Mouse (Mus musculus): ENCODE results near the gene Gm13288. TPM values are rescaled to one million over a fixed set of nuclear protein-coding genes. Genes with fewer than 3 reads are reported as not detected.
"Not testable (repeated sequence)": the region's sequence is repeated elsewhere in the genome, so short reads cannot be mapped to it uniquely, and the experiment has no call there.

Gm13288 gene
- polyA plus RNA-seq, 1 experiment from 2014 or later = 0.05 TPM

DNA sequence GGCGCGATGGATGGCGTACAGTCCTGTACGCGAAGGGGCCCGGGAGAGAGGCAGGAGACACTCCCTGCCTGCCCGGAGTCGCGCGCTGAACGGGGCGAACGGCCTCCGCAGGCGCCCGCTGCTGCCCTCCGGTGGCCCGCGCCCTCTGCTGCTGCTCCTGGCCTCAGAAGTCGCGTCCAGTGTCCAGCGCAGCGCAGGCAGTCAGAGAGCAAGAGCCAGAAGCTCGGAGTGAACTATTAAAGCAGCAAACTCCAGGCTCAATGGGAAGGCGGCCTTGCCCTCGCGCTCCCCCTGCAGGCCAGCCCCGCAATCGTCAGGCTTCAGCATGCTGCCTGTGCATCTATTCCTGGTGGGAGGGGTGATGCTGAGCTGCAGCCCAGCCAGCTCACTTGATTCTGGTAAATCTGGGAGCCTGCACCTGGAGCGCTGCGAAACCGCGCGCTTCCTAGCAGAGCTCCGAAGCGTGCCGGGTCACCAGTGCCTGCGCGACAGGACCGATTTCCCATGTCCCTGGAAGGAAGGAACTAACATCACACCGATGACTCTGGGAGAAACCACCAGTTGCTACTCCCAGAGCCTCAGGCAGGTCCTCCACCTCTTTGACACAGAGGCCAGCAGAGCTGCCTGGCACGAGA is 41.8 kb upstream of the Gm13288 start:
- TF ChIP-seq CTCF (IDR thresholded peaks at IDR 0.05) = peak; percentile 70
- H3K27ac ChIP-seq (ENCODE audit: low read length); H3K27me3 ChIP-seq (replicated peaks; ENCODE audit: insufficient read depth, low read length); H3K9me3 ChIP-seq (ENCODE audit: low read length); H3K4me1 ChIP-seq (ENCODE audit: insufficient read depth, low read depth, low read length); H3K36me3 ChIP-seq (ENCODE audit: insufficient read depth, low read length); H3K9ac ChIP-seq (replicated peaks; ENCODE audit: low read depth): not testable (repeated sequence)
- DNase-seq (ENCODE audit: low spot score) (peak; percentile 92), ATAC-seq (peak; percentile 47; the same call in 1 of the 2 replicates)
- WGBS = 5% methylated on average over 21 of the region's 42 CpGs
- H3K4me2 ChIP-seq (replicated peaks; ENCODE audit: low read depth, low read length) = 0 out of 2 replicates have a peak overlapping the region, but pooled peaks have one; percentile 17
- H3K4me3 ChIP-seq (ENCODE audit: low read depth, low read length) = peak overlapping the region; percentile 8; the same call in 1 of the 2 replicates

DNA sequence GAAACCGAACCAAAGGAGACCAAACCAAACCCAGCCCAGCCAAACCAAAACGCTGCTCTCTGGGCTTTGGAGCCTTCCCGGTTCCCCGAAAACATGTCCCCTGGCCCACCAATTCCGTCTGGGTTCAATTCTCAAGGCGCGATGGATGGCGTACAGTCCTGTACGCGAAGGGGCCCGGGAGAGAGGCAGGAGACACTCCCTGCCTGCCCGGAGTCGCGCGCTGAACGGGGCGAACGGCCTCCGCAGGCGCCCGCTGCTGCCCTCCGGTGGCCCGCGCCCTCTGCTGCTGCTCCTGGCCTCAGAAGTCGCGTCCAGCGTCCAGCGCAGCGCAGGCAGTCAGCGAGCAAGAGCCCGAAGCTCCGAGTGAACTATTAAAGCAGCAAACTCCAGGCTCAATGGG is 31.8 kb upstream of the Gm13288 start, which contains the start of gene Gm13290:
Gm13290 (plus strand) TSS at position 301 of the 400 bp plus-strand sequence.
- not testable (repeated sequence) for ATAC-seq; H3K9me3 ChIP-seq (ENCODE audit: low read length); H3K9ac ChIP-seq (replicated peaks; ENCODE audit: low read depth); H3K4me2 ChIP-seq (replicated peaks; ENCODE audit: low read depth, low read length); H3K4me1 ChIP-seq (ENCODE audit: insufficient read depth, low read depth, low read length); H3K4me3 ChIP-seq (ENCODE audit: low read depth, low read length); DNase-seq (ENCODE audit: low spot score); H3K36me3 ChIP-seq (ENCODE audit: insufficient read depth, low read length); H3K27ac ChIP-seq (ENCODE audit: low read length); H3K27me3 ChIP-seq (replicated peaks; ENCODE audit: insufficient read depth, low read length)
- no CpG with 5 or more reads among the region's 32 CpGs for WGBS

DNA sequence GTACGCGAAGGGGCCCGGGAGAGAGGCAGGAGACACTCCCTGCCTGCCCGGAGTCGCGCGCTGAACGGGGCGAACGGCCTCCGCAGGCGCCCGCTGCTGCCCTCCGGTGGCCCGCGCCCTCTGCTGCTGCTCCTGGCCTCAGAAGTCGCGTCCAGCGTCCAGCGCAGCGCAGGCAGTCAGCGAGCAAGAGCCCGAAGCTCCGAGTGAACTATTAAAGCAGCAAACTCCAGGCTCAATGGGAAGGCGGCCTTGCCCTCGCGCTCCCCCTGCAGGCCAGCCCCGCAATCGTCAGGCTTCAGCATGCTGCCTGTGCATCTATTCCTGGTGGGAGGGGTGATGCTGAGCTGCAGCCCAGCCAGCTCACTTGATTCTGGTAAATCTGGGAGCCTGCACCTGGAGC is 28.7 kb upstream of the Gm13288 start, which contains the start of gene Gm13289:
Gm13289 (plus strand) TSS at position 301 of the 400 bp plus-strand sequence.
- H3K9me3 ChIP-seq (ENCODE audit: low read length); H3K27me3 ChIP-seq (replicated peaks; ENCODE audit: insufficient read depth, low read length); H3K4me2 ChIP-seq (replicated peaks; ENCODE audit: low read depth, low read length); ATAC-seq; H3K36me3 ChIP-seq (ENCODE audit: insufficient read depth, low read length); H3K4me3 ChIP-seq (ENCODE audit: low read depth, low read length); H3K4me1 ChIP-seq (ENCODE audit: insufficient read depth, low read depth, low read length); H3K27ac ChIP-seq (ENCODE audit: low read length); DNase-seq (ENCODE audit: low spot score); H3K9ac ChIP-seq (replicated peaks; ENCODE audit: low read depth): not testable (repeated sequence)
- WGBS = no CpG with 5 or more reads among the region's 29 CpGs

DNA sequence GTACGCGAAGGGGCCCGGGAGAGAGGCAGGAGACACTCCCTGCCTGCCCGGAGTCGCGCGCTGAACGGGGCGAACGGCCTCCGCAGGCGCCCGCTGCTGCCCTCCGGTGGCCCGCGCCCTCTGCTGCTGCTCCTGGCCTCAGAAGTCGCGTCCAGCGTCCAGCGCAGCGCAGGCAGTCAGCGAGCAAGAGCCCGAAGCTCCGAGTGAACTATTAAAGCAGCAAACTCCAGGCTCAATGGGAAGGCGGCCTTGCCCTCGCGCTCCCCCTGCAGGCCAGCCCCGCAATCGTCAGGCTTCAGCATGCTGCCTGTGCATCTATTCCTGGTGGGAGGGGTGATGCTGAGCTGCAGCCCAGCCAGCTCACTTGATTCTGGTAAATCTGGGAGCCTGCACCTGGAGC is 25.8 kb upstream of the Gm13288 start, which contains the start of gene Gm13272:
Gm13272 (plus strand) TSS at position 301 of the 400 bp plus-strand sequence.
- H3K9me3 ChIP-seq (ENCODE audit: low read length); H3K27ac ChIP-seq (ENCODE audit: low read length); H3K9ac ChIP-seq (replicated peaks; ENCODE audit: low read depth); H3K4me3 ChIP-seq (ENCODE audit: low read depth, low read length); H3K27me3 ChIP-seq (replicated peaks; ENCODE audit: insufficient read depth, low read length); H3K36me3 ChIP-seq (ENCODE audit: insufficient read depth, low read length); ATAC-seq; H3K4me1 ChIP-seq (ENCODE audit: insufficient read depth, low read depth, low read length); DNase-seq (ENCODE audit: low spot score); H3K4me2 ChIP-seq (replicated peaks; ENCODE audit: low read depth, low read length): not testable (repeated sequence)
- no CpG with 5 or more reads among the region's 29 CpGs for WGBS

- not testable (repeated sequence) for DNase-seq (ENCODE audit: low spot score); H3K27ac ChIP-seq (ENCODE audit: low read length); H3K9ac ChIP-seq (replicated peaks; ENCODE audit: low read depth); H3K4me1 ChIP-seq (ENCODE audit: insufficient read depth, low read depth, low read length); ATAC-seq; H3K36me3 ChIP-seq (ENCODE audit: insufficient read depth, low read length); H3K9me3 ChIP-seq (ENCODE audit: low read length); H3K4me2 ChIP-seq (replicated peaks; ENCODE audit: low read depth, low read length); H3K4me3 ChIP-seq (ENCODE audit: low read depth, low read length); H3K27me3 ChIP-seq (replicated peaks; ENCODE audit: insufficient read depth, low read length)
- WGBS = 50% methylated on average over 15 of the region's 18 CpGs
Measured at GRCm38 (mm10) chr4:88780320-88780719, 25.0 kb upstream of the Gm13288 start.

- H3K36me3 ChIP-seq (ENCODE audit: insufficient read depth, low read length); H3K4me3 ChIP-seq (ENCODE audit: low read depth, low read length); H3K9me3 ChIP-seq (ENCODE audit: low read length); ATAC-seq; DNase-seq (ENCODE audit: low spot score); H3K27me3 ChIP-seq (replicated peaks; ENCODE audit: insufficient read depth, low read length); H3K4me1 ChIP-seq (ENCODE audit: insufficient read depth, low read depth, low read length); H3K9ac ChIP-seq (replicated peaks; ENCODE audit: low read depth); H3K27ac ChIP-seq (ENCODE audit: low read length): not testable (repeated sequence)
- 0 out of 2 replicates have a peak within 1 kb of the TSS, but pooled peaks have one; percentile 28 for H3K4me2 ChIP-seq (replicated peaks; ENCODE audit: low read depth, low read length)
- WGBS = 14% methylated on average over 3 of the region's 7 CpGs
Measured at GRCm38 (mm10) chr4:88781831-88782230, 23.5 kb upstream of the Gm13288 start, which contains the start of gene Ifnz. Gene Ifnz, plus strand, starts transcription at chr4:88782131.

DNA sequence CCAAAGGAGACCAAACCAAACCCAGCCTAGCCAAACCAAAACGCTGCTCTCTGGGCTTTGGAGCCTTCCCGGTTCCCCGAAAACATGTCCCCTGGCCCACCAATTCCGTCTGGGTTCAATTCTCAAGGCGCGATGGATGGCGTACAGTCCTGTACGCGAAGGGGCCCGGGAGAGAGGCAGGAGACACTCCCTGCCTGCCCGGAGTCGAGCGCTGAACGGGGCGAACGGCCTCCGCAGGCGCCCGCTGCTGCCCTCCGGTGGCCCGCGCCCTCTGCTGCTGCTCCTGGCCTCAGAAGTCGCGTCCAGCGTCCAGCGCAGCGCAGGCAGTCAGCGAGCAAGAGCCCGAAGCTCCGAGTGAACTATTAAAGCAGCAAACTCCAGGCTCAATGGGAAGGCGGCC is 23.0 kb upstream of the Gm13288 start:
- not testable (repeated sequence) for ATAC-seq; H3K36me3 ChIP-seq (ENCODE audit: insufficient read depth, low read length); H3K4me3 ChIP-seq (ENCODE audit: low read depth, low read length); H3K4me1 ChIP-seq (ENCODE audit: insufficient read depth, low read depth, low read length); DNase-seq (ENCODE audit: low spot score); H3K9ac ChIP-seq (replicated peaks; ENCODE audit: low read depth); H3K27ac ChIP-seq (ENCODE audit: low read length); H3K9me3 ChIP-seq (ENCODE audit: low read length); H3K27me3 ChIP-seq (replicated peaks; ENCODE audit: insufficient read depth, low read length)
- 2% methylated on average over 10 of the region's 31 CpGs for WGBS
- 0 out of 2 replicates have a peak overlapping the region, but pooled peaks have one; percentile 28 for H3K4me2 ChIP-seq (replicated peaks; ENCODE audit: low read depth, low read length)
- peak; percentile 26; the same call in 1 of the 2 replicates for TF ChIP-seq CTCF (IDR thresholded peaks at IDR 0.05)

GRCm38 (mm10) chr4:88785409-88785808 is 19.9 kb upstream of the Gm13288 start, which contains the start of gene Gm13276:
Gene Gm13276, plus strand, starts transcription at chr4:88785709.
- H3K27me3 ChIP-seq (replicated peaks; ENCODE audit: insufficient read depth, low read length); DNase-seq (ENCODE audit: low spot score); H3K4me3 ChIP-seq (ENCODE audit: low read depth, low read length); H3K4me1 ChIP-seq (ENCODE audit: insufficient read depth, low read depth, low read length); H3K4me2 ChIP-seq (replicated peaks; ENCODE audit: low read depth, low read length); H3K36me3 ChIP-seq (ENCODE audit: insufficient read depth, low read length); ATAC-seq; H3K9me3 ChIP-seq (ENCODE audit: low read length); H3K9ac ChIP-seq (replicated peaks; ENCODE audit: low read depth); H3K27ac ChIP-seq (ENCODE audit: low read length): not testable (repeated sequence)
- WGBS = no CpG with 5 or more reads among the region's 27 CpGs
